Mouse (Mus musculus) lung, postnatal 0 days (tissue): ENCODE measurements around the gene Mnt. TPM values are rescaled to one million over a fixed set of nuclear protein-coding genes. Genes with fewer than 3 reads are reported as not detected.

Source experiments
- ATAC-seq: fragments of 200-750 bp; cut with Nextera tagmentation; 2 replicates; pipeline ENCODE4 v1.8.0; 2017; ENCODE audit warnings: moderate library complexity
- DNase-seq: peaks from one replicate; pipeline ENCODE4 v3.0.0-alpha.2; 2016; ENCODE audit warnings: low spot score
- H3K27ac ChIP-seq: fragments of 300-500 bp; sonication (generic); 2 replicates; pipeline ENCODE4 v1.5.1; 2014; ENCODE audit warnings: antibody characterized with exemption, mild to moderate bottlenecking, low read length, mixed read lengths
- H3K27me3 ChIP-seq: fragments of 300-500 bp; sonication (generic); replicated peaks from 2 replicates; pipeline ENCODE4 v1.6.1; 2014; ENCODE audit warnings: low read length, mixed read lengths; ENCODE audit not compliant: insufficient read depth
- H3K36me3 ChIP-seq: fragments of 300-500 bp; sonication (generic); 2 replicates; pipeline ENCODE4 v1.6.1; 2014; ENCODE audit warnings: low read length, mixed read lengths; ENCODE audit not compliant: insufficient read depth
- H3K4me1 ChIP-seq: fragments of 300-500 bp; sonication (generic); 2 replicates; pipeline ENCODE4 v1.6.1; 2014; ENCODE audit warnings: antibody characterized with exemption, low read depth, low read length, mixed read lengths; ENCODE audit not compliant: insufficient read depth
- H3K4me2 ChIP-seq: fragments of 300-500 bp; sonication (generic); replicated peaks from 2 replicates; pipeline ENCODE4 v1.6.1; 2014; ENCODE audit warnings: low read depth, mild to moderate bottlenecking, low read length, moderate library complexity, mixed read lengths
- H3K4me3 ChIP-seq: fragments of 300-500 bp; sonication (generic); 2 replicates; pipeline ENCODE4 v1.5.1; 2014; ENCODE audit warnings: low read depth, low read length
- H3K9ac ChIP-seq: fragments of 300-500 bp; sonication (generic); replicated peaks from 2 replicates; pipeline ENCODE4 v1.6.1; 2014; ENCODE audit warnings: low read depth, mild to moderate bottlenecking
- H3K9me3 ChIP-seq: fragments of 300-500 bp; sonication (generic); 2 replicates; pipeline ENCODE4 v1.6.1; 2016; ENCODE audit warnings: low read length, mixed read lengths
- CTCF ChIP-seq: IDR thresholded peaks from 2 replicates; pipeline ENCODE4 v1.5.1; 2016; ENCODE audit warnings: antibody characterized with exemption, mild to moderate bottlenecking
- EP300 ChIP-seq: IDR thresholded peaks from 2 replicates; pipeline ENCODE4 v1.6.1; 2016; ENCODE audit warnings: antibody characterized with exemption, mild to moderate bottlenecking, control low read depth
- WGBS: fragments of 180-500 bp; shearing (Covaris S2); extraction: QIAGEN DNeasy Blood & Tissue Kit; methylation state at CpG from one replicate; pipeline ENCODE4 v1.1.7; 2014; 5-methylcytosine and 5-hydroxymethylcytosine counted together
- polyA plus RNA-seq: library from polyadenylated mRNA; unstranded; fragments of >200 nt; fragmentation: Nextera tagmentation; extraction: Ambion mirVana; gene quantifications from 2 replicates; pipeline ENCODE4 v1.2.1, GENCODE M21; 2015

Mnt gene
- polyA plus RNA-seq, 1 experiment from 2014 or later, result 4.7 TPM

- TF ChIP-seq EP300, result no peak
- DNase-seq (no peak), ATAC-seq (no peak)
- Histone ChIP-seq H3K27me3 (no peaks in the 10 kb centered on the region), H3K4me2 (no peak overlapping the region), H3K9me3 (no peaks in the 10 kb centered on the region), H3K4me1 (no peaks in the 10 kb centered on the region; the same call in 1 of the 2 replicates), H3K4me3 (no peak overlapping the region), H3K27ac (no peak overlapping the region), H3K36me3 (peaks cover under 1% of the 10 kb centered on the region; the same call in 1 of the 2 replicates), H3K9ac (no peak overlapping the region)
- WGBS, result 82% methylated on average over 7 of the region's 7 CpGs
Measured at GRCm38 (mm10) chr11:74822746-74823440, 7.8 kb upstream of the Mnt start.

GRCm38 (mm10) chr11:74826151-74826550 lies 4.6 kb upstream of the Mnt start:
- Histone ChIP-seq H3K9ac (no peak overlapping the region), H3K27me3 (no peaks in the 10 kb centered on the region), H3K4me1 (peaks cover 8% of the 10 kb centered on the region; the same call in 1 of the 2 replicates), H3K4me3 (no peak overlapping the region), H3K4me2 (no peak overlapping the region), H3K27ac (no peak overlapping the region), H3K36me3 (no peaks in the 10 kb centered on the region), H3K9me3 (no peaks in the 10 kb centered on the region)
- TF ChIP-seq CTCF, result no peak
- no peak for TF ChIP-seq EP300
- DNase-seq, result peak; percentile 67
- WGBS, result 55% methylated on average over 7 of the region's 7 CpGs
- no peak for ATAC-seq

- no peaks in the 10 kb centered on the region for H3K36me3 ChIP-seq
- ATAC-seq, result no peak
- TF ChIP-seq CTCF (no peak), EP300 (no peak)
- H3K27ac ChIP-seq, result no peak overlapping the region
- no peak overlapping the region for H3K9ac ChIP-seq
- peaks cover 8% of the 10 kb centered on the region; the same call in 1 of the 2 replicates for H3K4me1 ChIP-seq
- no peaks in the 10 kb centered on the region for H3K9me3 ChIP-seq
- H3K4me2 ChIP-seq, result no peak overlapping the region
- H3K27me3 ChIP-seq, result no peaks in the 10 kb centered on the region
- no peak for DNase-seq
- H3K4me3 ChIP-seq, result no peak overlapping the region
- WGBS, result 88% methylated on average over 5 of the region's 5 CpGs
Measured at GRCm38 (mm10) chr11:74826702-74827101, 4.0 kb upstream of the Mnt start.

- Histone ChIP-seq H3K9ac (no peak overlapping the region), H3K4me1 (peaks cover 10% of the 10 kb centered on the region; the same call in 1 of the 2 replicates), H3K4me3 (no peak overlapping the region), H3K4me2 (no peak overlapping the region), H3K27ac (no peak overlapping the region), H3K27me3 (no peaks in the 10 kb centered on the region), H3K36me3 (no peaks in the 10 kb centered on the region), H3K9me3 (no peaks in the 10 kb centered on the region)
- 50% methylated on average over 7 of the region's 7 CpGs for WGBS
- TF ChIP-seq CTCF, result no peak
- TF ChIP-seq EP300, result no peak
- ATAC-seq (no peak), DNase-seq (peak; percentile 29)
Measured at GRCm38 (mm10) chr11:74827791-74828403, 2.8 kb upstream of the Mnt start.

- ATAC-seq (no peak), DNase-seq (no peak)
- H3K27me3 ChIP-seq, result no peaks in the 10 kb centered on the region
- TF ChIP-seq CTCF (peak; percentile 47), EP300 (no peak)
- no peaks in the 10 kb centered on the region for H3K9me3 ChIP-seq
- no peak overlapping the region for H3K27ac ChIP-seq
- H3K36me3 ChIP-seq, result no peaks in the 10 kb centered on the region
- H3K4me2 ChIP-seq, result no peak overlapping the region
- no peak overlapping the region for H3K9ac ChIP-seq
- peaks cover 16% of the 10 kb centered on the region; the same call in 1 of the 2 replicates for H3K4me1 ChIP-seq
- no peak overlapping the region for H3K4me3 ChIP-seq
- WGBS, result 45% methylated on average over 2 of the region's 2 CpGs
Measured at GRCm38 (mm10) chr11:74828404-74828931, 2.3 kb upstream of the Mnt start.

- Histone ChIP-seq H3K36me3 (no peaks in the 10 kb centered on the region), H3K4me1 (peaks cover 22% of the 10 kb centered on the region; the same call in 1 of the 2 replicates), H3K27me3 (no peaks in the 10 kb centered on the region), H3K27ac (peak overlapping the region; percentile 98; the same call in 1 of the 2 replicates), H3K4me2 (peak overlapping the region; percentile 84), H3K9me3 (no peaks in the 10 kb centered on the region), H3K9ac (no peak overlapping the region), H3K4me3 (peak overlapping the region; percentile 81)
- DNase-seq (peak; percentile 33), ATAC-seq (no peak)
- TF ChIP-seq CTCF (no peak), EP300 (0 out of 2 replicates have a peak, but pooled peaks have one; percentile 14)
- WGBS, result 18% methylated on average over 11 of the region's 11 CpGs
Measured at GRCm38 (mm10) chr11:74828965-74829550, 1.7 kb upstream of the Mnt start.
